Mouse (Mus musculus): ENCODE results near the gene Vwc2l. TPM values are rescaled to one million over a fixed set of nuclear protein-coding genes. Genes with fewer than 3 reads are reported as not detected.

Gene Vwc2l
- polyA plus RNA-seq, 2 experiments: not detected

DNA sequence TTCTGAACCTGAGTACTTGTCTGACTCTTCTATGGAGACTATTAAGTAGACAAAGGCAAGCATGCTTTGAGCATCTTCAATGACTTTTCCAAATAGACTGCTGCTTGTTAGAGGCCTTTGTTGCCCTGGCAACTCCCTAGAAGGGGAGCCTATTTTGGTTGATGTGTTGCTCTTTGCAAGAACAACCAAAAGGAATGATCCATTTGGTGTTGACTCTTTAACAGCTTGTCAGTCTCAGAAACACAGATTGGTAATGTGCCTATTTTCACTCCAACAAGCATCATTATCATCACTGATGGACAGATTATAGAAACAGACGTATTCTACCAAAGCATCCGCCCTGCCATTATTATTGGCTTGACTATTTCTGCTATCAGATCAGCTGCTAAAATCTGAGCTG, 181.9 kb downstream of the Vwc2l start:
- ATAC-seq (ENCODE audit: low FRiP score, low read depth) (no peak), DNase-seq (ENCODE audit: low spot score) (no peak)
- WGBS: 89% methylated on average over 2 of the region's 2 CpGs
- no peaks in the 10 kb centered on the region for H3K36me3 ChIP-seq (ENCODE audit: control insufficient read depth, insufficient read depth, low read length)
- TF ChIP-seq POLR2A (IDR thresholded peaks at IDR 0.05; ENCODE audit: borderline replicate concordance, extremely low read depth, insufficient read depth, insufficient read length): no peak
- no peak overlapping the region for H3K27ac ChIP-seq (replicated peaks; ENCODE audit: low read depth, low read length)
- H3K4me3 ChIP-seq (replicated peaks; ENCODE audit: low read length): no peak overlapping the region
- no peaks in the 10 kb centered on the region for H3K27me3 ChIP-seq (ENCODE audit: control insufficient read depth, insufficient read depth, low read length)
- H3K4me2 ChIP-seq (replicated peaks; ENCODE audit: low read depth, low read length, severe bottlenecking): no peak overlapping the region
- H3K9me3 ChIP-seq (ENCODE audit: control insufficient read depth, low read length): no peaks in the 10 kb centered on the region
- no peak overlapping the region for H3K9ac ChIP-seq (ENCODE audit: low read depth, low read length, severe bottlenecking)
- H3K4me1 ChIP-seq (ENCODE audit: control insufficient read depth, insufficient read depth, low read length): no peaks in the 10 kb centered on the region

DNA sequence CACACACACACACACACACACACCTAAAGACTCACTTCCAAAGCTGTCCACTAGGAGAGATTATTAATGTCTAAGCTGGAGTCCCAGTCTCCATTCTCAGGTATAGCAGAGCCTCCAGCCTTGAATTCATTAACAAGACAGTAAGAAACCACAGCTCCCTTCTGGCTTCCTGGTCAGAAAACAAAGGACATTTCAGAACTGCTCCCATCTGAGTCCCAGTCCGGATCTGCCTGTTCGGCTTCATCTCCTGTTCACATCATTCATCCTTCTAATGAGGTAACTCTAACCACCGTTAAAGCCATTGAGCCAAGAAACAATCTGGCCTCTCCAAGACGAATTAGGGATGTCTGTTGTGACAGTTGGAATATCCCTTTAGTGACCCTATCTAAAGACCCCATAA, 185.7 kb downstream of the Vwc2l start:
- no peak for ATAC-seq (ENCODE audit: low FRiP score, low read depth)
- WGBS: 51% methylated on average over 4 of the region's 4 CpGs

DNA sequence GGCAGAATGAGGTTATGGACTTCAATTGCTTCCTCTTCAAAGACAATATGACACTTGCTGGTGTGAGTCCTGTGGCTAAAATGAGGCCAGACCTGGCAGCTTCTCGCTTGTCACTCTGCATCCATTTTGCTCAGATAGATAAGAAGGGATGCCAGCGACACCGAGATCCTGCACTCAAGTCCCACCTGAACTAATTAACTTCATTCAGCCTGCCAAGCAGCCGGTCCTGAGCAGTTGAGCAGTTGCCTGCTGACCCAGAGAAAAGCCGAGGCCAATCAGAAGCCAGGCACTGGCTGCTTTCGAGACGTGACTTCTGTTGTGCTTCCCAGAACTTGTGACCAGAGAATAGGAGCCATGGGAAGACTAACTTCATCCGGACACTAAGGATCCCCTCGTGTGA, 187.6 kb downstream of the Vwc2l start:
- Histone ChIP-seq H3K9me3 (ENCODE audit: control insufficient read depth, low read length) (no peaks in the 10 kb centered on the region), H3K36me3 (ENCODE audit: control insufficient read depth, insufficient read depth, low read length) (no peaks in the 10 kb centered on the region), H3K27ac (replicated peaks; ENCODE audit: low read depth, low read length) (no peak overlapping the region), H3K4me1 (ENCODE audit: control insufficient read depth, insufficient read depth, low read length) (no peaks in the 10 kb centered on the region), H3K4me2 (replicated peaks; ENCODE audit: low read depth, low read length, severe bottlenecking) (no peak overlapping the region), H3K27me3 (ENCODE audit: control insufficient read depth, insufficient read depth, low read length) (no peaks in the 10 kb centered on the region), H3K9ac (ENCODE audit: low read depth, low read length, severe bottlenecking) (no peak overlapping the region), H3K4me3 (replicated peaks; ENCODE audit: low read length) (no peak overlapping the region)
- no peak for DNase-seq (ENCODE audit: low spot score)
- no peak for ATAC-seq (ENCODE audit: low FRiP score, low read depth)
- TF ChIP-seq POLR2A (IDR thresholded peaks at IDR 0.05; ENCODE audit: borderline replicate concordance, extremely low read depth, insufficient read depth, insufficient read length): no peak
- 54% methylated on average over 9 of the region's 9 CpGs for WGBS

More for the DNA sequence above, 185.7 kb downstream of the Vwc2l start:
- H3K27me3 ChIP-seq (ENCODE audit: control insufficient read depth, insufficient read depth, low read length): no peaks in the 10 kb centered on the region
- H3K9ac ChIP-seq (ENCODE audit: low read depth, low read length, severe bottlenecking): no peak overlapping the region
- no peak for TF ChIP-seq POLR2A (IDR thresholded peaks at IDR 0.05; ENCODE audit: borderline replicate concordance, extremely low read depth, insufficient read depth, insufficient read length)
- no peaks in the 10 kb centered on the region for H3K4me1 ChIP-seq (ENCODE audit: control insufficient read depth, insufficient read depth, low read length)
- no peaks in the 10 kb centered on the region for H3K36me3 ChIP-seq (ENCODE audit: control insufficient read depth, insufficient read depth, low read length)
- DNase-seq (ENCODE audit: low spot score): no peak
- no peak overlapping the region for H3K4me3 ChIP-seq (replicated peaks; ENCODE audit: low read length)
- no peaks in the 10 kb centered on the region for H3K9me3 ChIP-seq (ENCODE audit: control insufficient read depth, low read length)
- H3K27ac ChIP-seq (replicated peaks; ENCODE audit: low read depth, low read length): no peak overlapping the region
- no peak overlapping the region for H3K4me2 ChIP-seq (replicated peaks; ENCODE audit: low read depth, low read length, severe bottlenecking)

DNA sequence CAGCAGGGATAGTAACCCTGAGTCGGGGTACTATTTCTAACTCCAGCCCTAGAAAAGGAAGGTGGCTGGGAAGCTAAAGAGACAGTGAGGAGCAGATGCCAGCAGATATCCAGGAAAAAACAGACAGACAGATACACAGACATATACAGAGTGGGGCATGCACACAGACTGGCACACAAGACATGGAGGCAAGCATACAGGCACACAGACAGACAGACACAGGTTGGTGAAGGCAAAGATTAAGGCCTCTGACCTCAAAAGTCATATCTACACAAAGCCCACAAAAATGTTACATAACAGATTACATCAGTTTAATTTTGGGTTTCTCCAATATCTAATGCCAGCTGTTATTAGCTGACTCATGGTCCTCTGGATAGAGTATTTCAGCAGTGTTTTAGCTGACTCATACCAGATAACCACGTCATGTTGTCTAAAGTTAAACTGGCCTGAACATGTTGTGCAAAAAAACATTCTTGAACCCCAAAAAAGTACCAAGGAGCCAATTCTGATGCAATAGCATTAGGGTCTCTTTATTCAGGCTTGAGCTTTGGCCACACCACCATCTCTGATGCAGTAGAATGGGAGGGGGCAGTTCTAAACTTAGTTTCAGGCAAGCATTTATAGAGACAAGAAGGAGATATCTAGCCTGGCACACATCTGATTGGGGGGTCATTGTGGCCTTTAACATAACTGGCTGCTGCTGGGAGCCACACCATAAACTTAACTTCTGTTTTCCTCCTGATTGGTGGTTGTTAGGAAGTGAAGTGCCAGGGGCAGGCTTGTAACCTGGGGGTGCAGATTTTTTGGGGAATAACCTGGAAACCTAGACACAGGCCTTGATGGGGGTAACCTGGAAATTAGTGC, 192.9 kb downstream of the Vwc2l start:
- H3K27ac ChIP-seq (replicated peaks; ENCODE audit: low read depth, low read length): no peak overlapping the region
- WGBS: 90% methylated on average over 2 of the region's 2 CpGs
- no peak overlapping the region for H3K9ac ChIP-seq (ENCODE audit: low read depth, low read length, severe bottlenecking)
- DNase-seq (ENCODE audit: low spot score) (no peak), ATAC-seq (ENCODE audit: low FRiP score, low read depth) (no peak)
- H3K4me1 ChIP-seq (ENCODE audit: control insufficient read depth, insufficient read depth, low read length): no peaks in the 10 kb centered on the region
- no peaks in the 10 kb centered on the region for H3K36me3 ChIP-seq (ENCODE audit: control insufficient read depth, insufficient read depth, low read length)
- H3K9me3 ChIP-seq (ENCODE audit: control insufficient read depth, low read length): no peaks in the 10 kb centered on the region
- no peak for TF ChIP-seq POLR2A (IDR thresholded peaks at IDR 0.05; ENCODE audit: borderline replicate concordance, extremely low read depth, insufficient read depth, insufficient read length)
- no peak overlapping the region for H3K4me3 ChIP-seq (replicated peaks; ENCODE audit: low read length)
- no peaks in the 10 kb centered on the region for H3K27me3 ChIP-seq (ENCODE audit: control insufficient read depth, insufficient read depth, low read length)
- H3K4me2 ChIP-seq (replicated peaks; ENCODE audit: low read depth, low read length, severe bottlenecking): no peak overlapping the region

DNA sequence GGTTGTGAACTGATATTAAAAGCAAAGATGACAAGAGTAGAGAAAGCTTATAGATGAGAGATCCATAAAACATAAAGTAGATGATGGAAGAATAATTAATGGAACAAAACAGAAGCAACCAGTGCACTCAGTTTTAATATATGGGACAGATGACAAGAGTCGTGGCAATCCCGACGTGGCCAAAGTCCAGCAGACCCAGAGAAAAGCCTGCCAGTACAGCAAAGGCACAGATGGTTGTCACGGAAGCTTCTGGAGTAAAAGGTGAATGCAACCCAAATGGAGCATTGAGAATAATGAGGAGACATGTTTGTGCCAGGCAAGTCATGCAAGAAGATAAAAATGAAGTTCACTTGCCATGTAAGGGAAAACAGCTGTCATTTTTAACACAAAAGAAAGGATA, 207.5 kb downstream of the Vwc2l start:
- no peaks in the 10 kb centered on the region for H3K4me1 ChIP-seq (ENCODE audit: control insufficient read depth, insufficient read depth, low read length)
- 91% methylated on average over 4 of the region's 4 CpGs for WGBS
- TF ChIP-seq POLR2A (IDR thresholded peaks at IDR 0.05; ENCODE audit: borderline replicate concordance, extremely low read depth, insufficient read depth, insufficient read length): no peak
- no peak overlapping the region for H3K4me3 ChIP-seq (replicated peaks; ENCODE audit: low read length)
- no peaks in the 10 kb centered on the region for H3K27me3 ChIP-seq (ENCODE audit: control insufficient read depth, insufficient read depth, low read length)
- no peak for DNase-seq (ENCODE audit: low spot score)
- no peak overlapping the region for H3K27ac ChIP-seq (replicated peaks; ENCODE audit: low read depth, low read length)
- H3K4me2 ChIP-seq (replicated peaks; ENCODE audit: low read depth, low read length, severe bottlenecking): no peak overlapping the region
- no peak for ATAC-seq (ENCODE audit: low FRiP score, low read depth)
- no peaks in the 10 kb centered on the region for H3K9me3 ChIP-seq (ENCODE audit: control insufficient read depth, low read length)
- no peak overlapping the region for H3K9ac ChIP-seq (ENCODE audit: low read depth, low read length, severe bottlenecking)
- H3K36me3 ChIP-seq (ENCODE audit: control insufficient read depth, insufficient read depth, low read length): no peaks in the 10 kb centered on the region
